Mouse (Mus musculus) kidney, postnatal 4 days (tissue): ENCODE results near the gene Dcbld2.

Experiments used
- DNase-seq, 2 experiments: peaks; one replicate each; pipeline ENCODE4 v3.0.0; 2021; ENCODE audit warnings: mixed read lengths in 2 of 2

Gene Dcbld2

DNA sequence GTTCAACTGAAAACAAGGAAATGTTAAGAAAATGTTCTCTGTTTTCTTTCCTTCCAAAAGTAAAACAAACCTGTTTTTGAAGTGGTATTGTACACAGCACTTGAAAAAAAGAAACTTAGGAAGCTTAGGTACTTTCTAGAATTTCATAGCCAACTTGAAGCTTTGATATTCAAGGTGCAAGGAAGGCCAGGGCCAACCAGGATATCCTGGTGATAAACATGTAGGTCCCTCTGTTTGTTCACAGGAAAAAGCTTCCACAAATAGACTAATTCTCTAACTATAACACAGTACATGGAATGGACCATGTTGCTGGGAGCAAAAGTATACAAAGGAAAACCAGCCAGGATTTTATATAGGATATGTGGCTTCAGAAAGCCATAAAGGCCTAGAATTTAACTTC lies 88.5 kb downstream of the Dcbld2 start:
- DNase-seq = no peak

DNA sequence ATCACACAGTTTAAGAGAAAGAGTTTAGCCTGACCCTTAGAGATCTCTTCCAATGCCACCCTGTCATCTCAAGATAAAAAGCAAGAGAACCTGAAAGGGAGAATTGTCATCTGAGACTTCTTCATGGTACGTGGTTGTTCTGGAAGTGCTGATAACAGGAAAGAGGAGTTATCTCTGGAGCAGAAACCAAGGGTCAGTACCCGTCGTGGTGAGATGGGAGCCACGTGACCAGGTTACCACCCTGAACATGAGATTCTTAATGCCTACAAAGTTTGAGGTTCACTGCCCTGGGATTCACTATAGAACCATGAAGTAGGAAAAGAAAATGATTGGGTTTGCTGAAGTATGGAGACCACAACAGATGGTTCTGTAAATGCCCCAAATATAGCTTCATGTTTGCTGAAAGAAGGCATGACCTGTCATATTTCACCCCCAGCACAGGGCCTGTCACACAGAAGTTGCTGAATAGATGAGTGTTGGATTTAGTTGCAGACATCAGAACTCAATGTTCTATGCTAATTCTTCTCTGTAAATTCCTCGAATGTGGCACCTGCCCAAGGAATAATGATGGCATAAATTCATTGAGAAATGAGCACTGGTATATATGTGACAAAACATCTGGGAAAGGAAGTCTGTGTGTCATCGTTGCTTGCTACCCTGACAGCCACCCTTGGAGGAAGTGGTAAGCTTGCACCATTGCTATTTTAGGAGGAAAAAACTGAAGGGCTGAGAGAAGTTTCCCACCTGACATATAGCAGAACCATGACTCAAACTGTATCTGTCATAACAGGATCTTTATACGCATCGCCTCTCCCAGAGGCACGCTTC lies 89.9 kb downstream of the Dcbld2 start:
- DNase-seq = no peak

DNA sequence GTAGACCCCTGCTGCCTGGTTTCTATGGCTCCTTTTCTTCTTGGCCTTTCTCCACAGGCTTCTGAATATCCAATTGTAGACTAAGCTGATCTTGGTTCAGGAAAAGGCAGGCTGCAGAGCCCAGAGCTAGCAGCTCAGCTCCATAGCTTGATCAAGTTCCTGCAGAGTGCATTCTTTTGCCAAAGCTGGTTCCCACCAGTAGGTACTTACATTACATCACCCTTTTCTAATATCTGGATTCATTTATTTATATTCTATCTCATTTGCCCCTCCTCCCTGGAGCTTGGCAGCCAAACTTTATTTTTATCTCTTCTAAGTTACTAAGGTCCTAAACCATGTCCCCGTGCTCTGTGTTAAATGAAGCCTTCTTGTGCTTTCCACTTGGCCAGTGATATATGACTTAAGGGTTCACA lies 90.9 kb downstream of the Dcbld2 start:
- DNase-seq = no peak

DNA sequence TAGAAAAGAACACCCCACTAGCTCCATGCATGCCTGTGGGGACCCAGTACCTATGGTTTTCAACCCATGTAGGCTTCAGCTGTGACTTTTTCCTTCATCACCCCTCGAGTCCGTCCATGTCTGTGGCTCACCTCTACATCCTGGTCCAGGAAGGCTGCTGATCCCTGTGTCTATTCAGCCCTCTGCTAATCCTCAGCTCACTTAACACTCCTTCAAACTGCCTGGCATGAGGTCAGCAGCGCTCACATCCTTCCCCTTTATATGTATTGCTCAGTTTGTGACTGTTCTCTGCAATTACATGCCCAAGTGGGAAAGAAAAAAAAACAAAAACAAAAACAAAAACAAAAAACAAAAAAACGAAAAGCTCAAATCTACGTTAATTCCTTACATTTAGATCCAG lies 91.4 kb downstream of the Dcbld2 start:
- DNase-seq = no peak

DNA sequence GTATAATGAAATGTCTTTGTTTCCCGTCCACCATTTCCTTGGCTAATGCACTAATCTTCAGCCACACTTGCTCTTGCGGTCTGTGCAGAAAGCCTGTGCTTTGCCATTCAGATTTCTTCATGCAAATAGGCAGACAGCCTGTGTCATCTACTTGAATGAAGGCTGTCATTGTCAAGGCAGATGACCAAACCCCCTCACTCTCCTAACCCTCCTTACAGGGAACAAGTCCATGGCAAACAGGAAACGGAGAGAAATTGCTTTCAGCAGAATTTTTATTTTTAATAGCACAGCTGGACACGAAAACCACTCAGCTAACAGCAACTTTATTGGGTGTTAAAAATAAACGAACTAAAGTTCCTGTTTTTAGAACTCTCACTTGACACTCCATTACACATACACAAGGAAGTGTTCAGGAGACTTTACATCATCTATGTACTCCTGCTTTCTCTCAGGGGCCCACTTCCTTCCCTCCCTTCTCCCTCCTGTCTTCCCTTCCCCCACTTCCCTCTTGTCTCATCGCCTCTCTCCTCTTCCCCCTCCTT lies 93.6 kb downstream of the Dcbld2 start:
- no peak for DNase-seq

DNA sequence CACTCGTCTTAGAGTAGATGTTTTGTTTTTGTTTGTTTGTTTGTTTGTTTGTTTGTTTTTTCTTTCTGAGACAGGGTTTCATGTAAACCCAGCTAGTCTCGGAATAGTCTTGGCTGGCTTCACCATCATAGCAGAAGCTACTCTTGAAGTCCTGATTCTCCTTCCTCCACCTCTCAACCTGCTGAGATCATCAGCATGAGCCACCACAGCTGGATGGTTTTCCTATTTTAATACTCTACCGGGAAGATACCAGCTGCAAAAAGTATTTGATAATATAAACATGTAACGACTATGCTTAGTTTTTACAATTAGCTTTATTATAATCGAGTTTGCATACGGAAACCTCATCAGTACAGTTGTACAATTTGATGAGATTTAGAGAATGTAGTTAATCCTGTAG lies 94.3 kb downstream of the Dcbld2 start:
- DNase-seq = no peak

DNA sequence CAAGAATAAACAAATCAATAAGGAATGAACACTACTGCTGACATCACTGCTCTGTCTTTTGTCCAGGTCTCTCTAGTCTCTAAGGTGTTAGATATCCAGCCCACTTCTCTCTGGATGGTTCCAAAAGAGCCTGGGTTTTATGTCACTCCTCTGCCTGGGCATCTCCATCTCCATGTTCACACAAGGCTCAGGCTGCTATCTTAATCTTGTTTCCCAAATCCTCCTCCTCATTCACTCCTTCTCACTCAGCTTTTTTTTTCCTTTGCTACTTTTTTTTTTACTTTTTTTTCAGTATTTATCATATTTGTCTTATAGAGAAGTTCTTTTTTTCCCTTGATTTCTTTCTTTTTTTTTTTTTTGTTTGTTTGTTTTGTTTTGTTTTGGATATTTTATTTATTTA lies 96.7 kb downstream of the Dcbld2 start:
- no peak for DNase-seq

DNA sequence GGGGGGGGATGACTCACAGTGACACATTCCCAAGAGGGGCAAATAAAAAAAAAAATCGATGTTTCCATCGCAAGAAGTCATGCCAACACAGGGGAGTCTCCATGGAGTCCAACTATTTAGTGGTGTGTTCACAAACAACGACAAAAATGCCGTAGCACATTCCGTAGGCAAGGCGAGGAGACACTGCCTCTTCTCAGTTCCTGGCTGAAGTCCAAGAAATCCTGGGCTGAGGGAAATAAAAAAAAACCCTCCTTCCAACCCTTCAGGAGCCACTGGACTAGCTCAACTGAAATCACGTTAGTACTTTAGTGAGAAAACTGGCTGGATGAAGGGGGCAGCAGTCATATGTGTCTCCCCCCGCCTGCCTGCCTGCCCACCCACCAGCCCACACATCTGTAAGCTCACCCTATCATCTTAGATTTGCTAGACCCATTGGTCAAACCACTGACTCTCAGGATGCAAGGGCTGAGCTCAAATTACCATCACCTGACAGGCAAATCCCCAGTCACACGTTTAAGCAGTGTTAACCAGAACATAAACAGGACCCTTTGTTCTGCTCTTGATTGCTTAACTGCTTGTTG lies 104.0 kb downstream of the Dcbld2 start:
- DNase-seq = peak; percentile 41 to 62

DNA sequence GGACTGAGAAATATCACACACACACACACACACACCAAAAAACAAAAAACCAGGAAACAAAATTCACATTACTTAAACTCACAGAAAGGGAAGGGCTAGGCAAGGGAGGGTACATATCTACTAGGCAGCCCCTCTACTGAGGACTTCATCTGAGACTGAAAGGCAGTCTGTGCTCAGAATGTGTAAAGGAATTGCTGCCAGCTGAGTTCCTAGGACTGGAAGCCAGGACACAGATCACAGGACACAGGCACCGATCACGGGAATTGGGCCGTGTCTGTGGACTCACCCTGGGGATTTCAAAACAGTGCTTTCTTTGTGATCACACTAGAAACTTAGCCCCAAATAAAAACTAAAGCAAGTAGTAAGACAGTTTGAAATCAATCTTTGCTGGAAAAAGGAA lies 104.6 kb downstream of the Dcbld2 start:
- DNase-seq = no peak

DNA sequence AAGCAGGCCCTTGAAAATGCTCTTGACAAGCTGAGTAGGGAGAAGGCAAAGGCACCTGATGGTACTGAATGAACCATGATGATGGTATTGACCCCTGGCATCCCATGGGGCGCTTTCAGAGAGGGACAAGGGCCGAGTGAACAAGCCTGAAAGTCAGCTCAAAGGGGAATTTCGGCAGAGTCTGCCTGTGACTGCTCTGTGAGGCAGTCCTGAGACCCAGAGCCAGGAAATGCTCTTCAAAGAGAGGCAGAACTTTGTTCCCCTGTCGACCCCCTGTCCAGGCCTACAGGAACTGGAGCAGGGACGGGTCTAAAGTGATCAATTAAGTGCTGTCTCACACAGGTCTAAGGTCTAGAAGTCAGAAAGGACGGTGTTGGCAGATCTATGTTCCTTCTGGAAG lies 105.5 kb downstream of the Dcbld2 start:
- DNase-seq = peak in 1 of 2 experiments; percentile 50

DNA sequence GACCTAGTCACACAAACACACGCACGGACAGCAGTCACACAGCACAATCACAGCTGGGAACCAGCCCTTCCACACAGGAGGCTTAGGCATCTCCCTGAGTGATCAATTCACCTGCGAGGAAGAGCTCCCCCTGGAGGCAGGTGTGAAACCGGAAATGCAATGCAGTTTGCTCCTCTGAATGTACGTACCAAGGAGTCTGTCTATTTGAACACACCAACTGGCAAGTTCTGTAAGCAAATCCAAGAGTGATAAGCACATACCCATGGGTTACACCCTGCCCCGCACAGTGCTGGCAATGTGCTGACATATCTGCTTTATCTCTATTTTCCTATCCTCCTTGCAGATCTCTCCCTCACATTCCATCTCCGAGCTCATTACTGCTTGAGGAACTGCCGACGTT lies 106.3 kb downstream of the Dcbld2 start:
- peak; percentile 50 to 64 for DNase-seq

DNA sequence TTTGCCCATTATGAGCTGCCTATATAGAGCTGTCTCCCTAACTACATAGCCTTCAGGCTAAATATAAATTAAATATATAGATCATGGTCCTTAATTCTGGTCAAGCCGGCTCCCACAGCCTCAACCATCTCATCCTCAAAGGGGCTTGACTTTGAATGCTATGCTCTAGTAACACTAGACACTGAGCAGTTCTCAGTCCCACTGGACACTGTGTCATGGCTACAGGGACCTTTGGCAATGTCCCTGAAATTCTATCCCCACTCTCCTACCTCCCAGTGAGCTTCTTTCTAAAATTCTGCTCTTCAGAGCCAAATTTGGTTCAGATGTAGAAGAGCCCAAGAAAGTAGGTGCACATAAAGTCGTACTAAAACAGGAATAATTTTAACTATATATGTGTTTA lies 107.9 kb downstream of the Dcbld2 start:
- no peak for DNase-seq

DNA sequence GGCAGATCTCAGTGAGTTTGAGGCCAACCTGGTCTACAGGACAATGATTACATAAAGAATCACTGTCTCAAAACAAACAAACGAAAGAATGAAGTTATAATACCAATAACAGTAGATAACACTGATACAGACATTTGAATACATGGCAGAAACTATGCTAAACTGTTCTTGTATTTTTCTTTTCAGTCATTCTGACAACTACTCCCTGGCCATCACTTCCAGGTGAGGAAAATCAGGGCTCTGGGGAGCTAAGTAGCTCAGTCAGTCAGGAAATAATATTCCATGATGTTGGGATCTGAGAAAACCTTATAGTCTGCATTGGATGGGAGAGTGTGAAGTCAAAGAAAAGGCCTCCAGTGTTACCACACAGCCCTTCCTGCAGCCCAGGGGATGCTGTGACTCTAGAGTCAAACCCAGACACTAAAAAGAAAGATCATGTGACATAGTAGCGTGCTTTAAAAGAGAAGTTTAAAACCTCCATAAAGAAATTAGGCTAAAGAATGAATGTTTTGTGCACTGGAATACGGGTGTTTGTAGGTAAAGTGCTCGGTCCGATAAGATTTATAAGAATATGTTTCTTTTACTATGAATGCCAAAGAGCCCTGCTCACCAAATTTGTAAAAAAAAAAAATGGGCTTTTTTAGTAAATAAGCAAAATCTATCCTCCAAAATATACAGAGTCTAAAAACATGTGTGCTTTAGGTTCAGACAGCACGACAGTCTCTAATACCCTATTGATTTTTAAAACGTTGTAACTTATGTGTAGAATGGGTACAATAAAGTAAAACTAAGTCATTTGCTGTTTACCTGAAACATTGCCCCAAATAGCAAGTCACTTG lies 108.9 kb downstream of the Dcbld2 start:
- DNase-seq = no peak
